Mouse (Mus musculus) hindbrain, embryonic 11.5 days (tissue): ENCODE data around the gene Tenm2. TPM values are rescaled to one million over a fixed set of nuclear protein-coding genes. Genes with fewer than 3 reads are reported as not detected.

Experiments
- ATAC-seq: fragments of 200-750 bp; cut with Nextera tagmentation; 2 replicates; pipeline ENCODE4 v1.8.0; 2017; ENCODE audit warnings: mild to moderate bottlenecking, moderate TSS enrichment, moderate library complexity; ENCODE audit not compliant: low FRiP score
- DNase-seq: peaks from one replicate; pipeline ENCODE4 v3.0.0-alpha.2; 2015; ENCODE audit warnings: low spot score
- H3K27ac ChIP-seq: fragments of 300-500 bp; sonication (generic); 2 replicates; pipeline ENCODE4 v1.5.1; 2014; ENCODE audit warnings: mild to moderate bottlenecking, low read depth, low read length
- H3K27me3 ChIP-seq: fragments of 300-500 bp; sonication (generic); 2 replicates; pipeline ENCODE4 v1.6.1; 2014; ENCODE audit warnings: mild to moderate bottlenecking, low read length, moderate library complexity, mixed read lengths; ENCODE audit not compliant: control insufficient read depth, insufficient read depth
- H3K36me3 ChIP-seq: fragments of 300-500 bp; sonication (generic); 2 replicates; pipeline ENCODE4 v1.6.1; 2014; ENCODE audit warnings: mild to moderate bottlenecking, low read length, moderate library complexity, mixed read lengths; ENCODE audit not compliant: control insufficient read depth, insufficient read depth
- H3K4me1 ChIP-seq: fragments of 300-500 bp; sonication (generic); replicated peaks from 2 replicates; pipeline ENCODE4 v1.6.1; 2014; ENCODE audit warnings: low read length, mixed read lengths; ENCODE audit not compliant: control insufficient read depth, insufficient read depth
- H3K4me2 ChIP-seq: fragments of 300-500 bp; sonication (generic); replicated peaks from 2 replicates; pipeline ENCODE4 v1.6.1; 2014; ENCODE audit warnings: mild to moderate bottlenecking, low read depth, low read length
- H3K4me3 ChIP-seq: fragments of 300-500 bp; sonication (generic); 2 replicates; pipeline ENCODE4 v1.5.1; 2014; ENCODE audit warnings: low read depth, low read length
- H3K9ac ChIP-seq: fragments of 300-500 bp; sonication (generic); 2 replicates; pipeline ENCODE4 v1.6.1; 2014; ENCODE audit warnings: low read depth, low read length
- H3K9me3 ChIP-seq: fragments of 300-500 bp; sonication (generic); 2 replicates; pipeline ENCODE4 v1.6.1; 2016; ENCODE audit warnings: low read length; ENCODE audit not compliant: control insufficient read depth
- WGBS: fragments of 180-500 bp; shearing (Covaris S2); extraction: QIAGEN DNeasy Blood & Tissue Kit; methylation state at CpG from one replicate; pipeline ENCODE4 v1.1.7; 2014; 5-methylcytosine and 5-hydroxymethylcytosine counted together
- polyA plus RNA-seq: library from polyadenylated mRNA; unstranded; fragments of >200 nt; fragmentation: Nextera tagmentation; extraction: Ambion mirVana; gene quantifications from 2 replicates; pipeline ENCODE4 v1.2.1, GENCODE M21; 2014

Tenm2 gene
- polyA plus RNA-seq, 1 experiment from 2014 or later = 9.0 TPM

DNA sequence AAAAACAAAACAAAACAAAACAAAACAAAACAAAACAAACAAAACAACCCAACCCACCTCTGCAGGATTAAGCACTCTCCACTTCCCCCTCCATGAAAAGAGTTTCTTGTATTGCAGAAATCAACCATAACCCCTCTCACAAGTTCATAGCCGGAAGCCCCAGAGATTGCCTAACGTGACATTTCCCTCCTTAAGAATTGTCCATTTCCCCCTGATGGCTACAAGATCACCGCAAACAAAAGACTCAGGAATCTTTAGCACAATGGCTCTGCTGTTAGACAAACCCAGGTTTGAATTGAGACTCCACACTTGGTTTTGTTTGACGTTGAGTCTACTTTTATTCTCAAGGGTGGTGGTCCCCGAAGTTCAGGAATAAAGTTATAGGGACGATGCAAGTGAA is 1063.2 kb downstream of the Tenm2 start:
- ATAC-seq (no peak), DNase-seq (no peak)
- Histone ChIP-seq H3K4me2 (no peak overlapping the region), H3K27me3 (no peaks in the 10 kb centered on the region), H3K9me3 (no peaks in the 10 kb centered on the region), H3K36me3 (0 out of 2 replicates have a peak, but pooled peaks cover 2% of the 10 kb centered on the region), H3K9ac (no peak overlapping the region), H3K4me3 (no peak overlapping the region), H3K27ac (no peak overlapping the region), H3K4me1 (no peaks in the 10 kb centered on the region)
- 54% methylated on average over 6 of the region's 6 CpGs for WGBS

- Histone ChIP-seq H3K9ac (no peak overlapping the region), H3K27me3 (no peaks in the 10 kb centered on the region), H3K27ac (no peak overlapping the region), H3K36me3 (0 out of 2 replicates have a peak, but pooled peaks cover 2% of the 10 kb centered on the region), H3K4me1 (no peaks in the 10 kb centered on the region), H3K4me3 (no peak overlapping the region), H3K4me2 (no peak overlapping the region), H3K9me3 (no peaks in the 10 kb centered on the region)
- DNase-seq = no peak
- WGBS = 93% methylated on average over 7 of the region's 7 CpGs
- ATAC-seq = no peak
Measured at GRCm38 (mm10) chr11:36171991-36172390, 1063.8 kb downstream of the Tenm2 start.

GRCm38 (mm10) chr11:36171221-36171620 is 1064.5 kb downstream of the Tenm2 start:
- H3K27me3 ChIP-seq = no peaks in the 10 kb centered on the region
- H3K27ac ChIP-seq = no peak overlapping the region
- 0 out of 2 replicates have a peak, but pooled peaks cover 2% of the 10 kb centered on the region for H3K36me3 ChIP-seq
- H3K4me2 ChIP-seq = no peak overlapping the region
- H3K4me3 ChIP-seq = no peak overlapping the region
- DNase-seq (no peak), ATAC-seq (no peak)
- H3K9me3 ChIP-seq = no peaks in the 10 kb centered on the region
- WGBS = 93% methylated on average over 12 of the region's 12 CpGs
- no peak overlapping the region for H3K9ac ChIP-seq
- H3K4me1 ChIP-seq = no peaks in the 10 kb centered on the region

GRCm38 (mm10) chr11:36169738-36170137 is 1066.0 kb downstream of the Tenm2 start:
- no peak overlapping the region for H3K4me2 ChIP-seq

DNA sequence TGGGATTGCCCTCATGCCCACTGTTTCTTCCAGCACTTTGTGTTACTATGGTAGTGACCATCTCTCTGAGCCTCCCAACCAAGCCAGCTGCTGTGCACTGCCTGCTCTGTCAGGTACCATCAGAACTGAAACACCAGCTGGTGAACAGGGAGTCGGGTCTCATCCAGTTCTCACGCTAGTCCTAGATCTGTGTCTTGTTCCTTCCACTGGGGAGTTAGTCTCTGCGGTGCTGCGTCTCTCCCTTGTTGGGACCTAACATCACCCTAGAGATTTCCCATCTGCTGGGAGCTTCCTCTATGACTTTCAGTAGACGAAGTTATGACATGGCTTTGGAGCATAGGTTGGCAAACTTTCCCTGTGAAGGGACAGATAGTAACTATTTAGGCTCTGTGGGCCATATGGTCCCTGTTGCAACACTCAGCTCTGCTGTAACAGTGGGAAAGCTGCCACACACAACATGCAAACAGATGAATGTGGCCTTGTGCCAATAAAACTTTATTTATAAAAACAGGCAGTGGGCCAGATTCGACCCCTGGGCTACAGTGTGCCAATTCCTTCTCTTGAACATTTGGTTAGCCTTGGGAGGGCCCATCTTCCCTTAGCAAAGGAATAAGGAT is 1066.7 kb downstream of the Tenm2 start:
- WGBS = 94% methylated on average over 6 of the region's 6 CpGs
- no peak overlapping the region for H3K4me3 ChIP-seq
- H3K36me3 ChIP-seq = 0 out of 2 replicates have a peak, but pooled peaks cover 2% of the 10 kb centered on the region
- H3K9me3 ChIP-seq = no peaks in the 10 kb centered on the region
- H3K4me2 ChIP-seq = no peak overlapping the region
- DNase-seq (no peak), ATAC-seq (no peak)
- no peak overlapping the region for H3K9ac ChIP-seq
- H3K4me1 ChIP-seq = no peaks in the 10 kb centered on the region
- H3K27ac ChIP-seq = no peak overlapping the region
- H3K27me3 ChIP-seq = no peaks in the 10 kb centered on the region

More at GRCm38 (mm10) chr11:36169738-36170137, 1066.0 kb downstream of the Tenm2 start:
- DNase-seq (no peak), ATAC-seq (no peak)
- WGBS = 73% methylated on average over 4 of the region's 4 CpGs
- Histone ChIP-seq H3K9ac (no peak overlapping the region), H3K36me3 (0 out of 2 replicates have a peak, but pooled peaks cover 2% of the 10 kb centered on the region), H3K4me1 (no peaks in the 10 kb centered on the region), H3K27me3 (no peaks in the 10 kb centered on the region), H3K9me3 (no peaks in the 10 kb centered on the region), H3K27ac (no peak overlapping the region), H3K4me3 (no peak overlapping the region)

GRCm38 (mm10) chr11:36167766-36168318 is 1067.9 kb downstream of the Tenm2 start:
- Histone ChIP-seq H3K4me1 (no peaks in the 10 kb centered on the region), H3K36me3 (0 out of 2 replicates have a peak, but pooled peaks cover 2% of the 10 kb centered on the region), H3K9me3 (no peaks in the 10 kb centered on the region), H3K27ac (no peak overlapping the region), H3K4me2 (no peak overlapping the region), H3K9ac (no peak overlapping the region), H3K27me3 (no peaks in the 10 kb centered on the region), H3K4me3 (no peak overlapping the region)
- 86% methylated on average over 10 of the region's 10 CpGs for WGBS
- DNase-seq = no peak
- no peak for ATAC-seq

GRCm38 (mm10) chr11:36163580-36163979 is 1072.2 kb downstream of the Tenm2 start:
- Histone ChIP-seq H3K27ac (no peak overlapping the region), H3K9ac (no peak overlapping the region), H3K4me3 (no peak overlapping the region), H3K4me1 (no peaks in the 10 kb centered on the region), H3K4me2 (no peak overlapping the region), H3K9me3 (no peaks in the 10 kb centered on the region), H3K36me3 (no peaks in the 10 kb centered on the region), H3K27me3 (no peaks in the 10 kb centered on the region)
- DNase-seq (no peak), ATAC-seq (no peak)
- 88% methylated on average over 11 of the region's 11 CpGs for WGBS

- Histone ChIP-seq H3K4me3 (no peak overlapping the region), H3K4me1 (no peaks in the 10 kb centered on the region), H3K9ac (no peak overlapping the region), H3K9me3 (no peaks in the 10 kb centered on the region), H3K27me3 (no peaks in the 10 kb centered on the region), H3K36me3 (no peaks in the 10 kb centered on the region), H3K4me2 (no peak overlapping the region), H3K27ac (no peak overlapping the region)
- WGBS = 71% methylated on average over 10 of the region's 10 CpGs
- ATAC-seq (peak; percentile 40; the same call in 1 of the 2 replicates), DNase-seq (no peak)
Measured at GRCm38 (mm10) chr11:36161765-36162321, 1073.9 kb downstream of the Tenm2 start.

DNA sequence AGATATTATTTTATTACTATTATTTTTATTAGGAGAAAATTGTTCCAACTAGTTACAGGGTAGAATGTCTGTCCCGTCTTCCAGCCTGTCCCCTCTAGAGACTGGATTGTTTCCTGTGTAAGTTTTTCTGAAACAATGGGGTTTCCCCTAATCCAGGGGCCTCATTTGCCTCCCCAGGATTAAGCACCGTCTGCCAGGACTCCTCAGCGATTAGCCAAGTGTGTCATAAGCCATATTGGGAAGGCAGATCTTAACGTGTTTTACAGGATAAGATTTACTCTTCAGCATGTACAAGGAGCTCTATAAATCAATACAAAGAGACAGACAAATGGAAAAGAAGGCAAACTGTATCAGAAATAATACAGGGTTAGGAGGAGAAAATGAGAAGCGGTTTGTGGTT is 1082.3 kb downstream of the Tenm2 start:
- H3K9me3 ChIP-seq = no peaks in the 10 kb centered on the region
- H3K36me3 ChIP-seq = no peaks in the 10 kb centered on the region
- H3K9ac ChIP-seq = no peak overlapping the region
- no peaks in the 10 kb centered on the region for H3K27me3 ChIP-seq
- no peak overlapping the region for H3K4me3 ChIP-seq
- DNase-seq (no peak), ATAC-seq (no peak)
- WGBS = 64% methylated on average over 5 of the region's 5 CpGs
- H3K4me2 ChIP-seq = no peak overlapping the region
- H3K4me1 ChIP-seq = no peaks in the 10 kb centered on the region
- H3K27ac ChIP-seq = no peak overlapping the region
